Comparison of ENCODE assay signal across 10 mouse cellular contexts in the genomic region with DNA sequence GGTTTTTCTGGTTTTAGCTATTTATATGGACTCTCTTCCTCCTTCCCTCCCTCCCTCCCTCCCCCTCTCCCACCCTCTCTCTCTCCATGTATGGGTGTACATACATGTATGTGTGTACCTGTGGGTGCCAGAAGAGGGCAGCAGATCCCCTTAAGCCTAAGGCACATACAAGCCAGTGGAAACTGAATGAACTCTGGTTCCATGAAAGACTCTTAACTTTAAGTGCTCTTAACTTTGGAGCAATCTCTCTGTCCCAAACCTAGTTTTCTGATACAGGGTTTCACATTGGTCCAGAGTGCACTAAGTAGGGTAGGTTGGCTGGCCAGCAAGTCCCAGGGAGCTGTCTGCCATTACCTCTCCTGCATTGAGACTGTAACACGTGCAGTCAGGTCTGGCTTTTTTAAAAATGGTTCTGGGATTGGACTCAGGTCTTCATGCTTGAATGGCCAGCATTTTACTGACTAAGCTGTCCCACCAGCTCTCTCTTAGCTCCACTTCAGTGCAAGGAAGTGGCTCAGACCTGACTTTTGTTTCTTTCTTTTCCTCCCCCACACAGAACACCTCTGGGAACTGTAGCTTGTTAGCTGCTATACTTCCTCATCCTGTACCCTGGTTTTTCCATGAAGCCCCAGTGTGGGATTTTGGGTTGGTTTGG. TPM values are rescaled to one million over a fixed set of nuclear protein-coding genes. Genes with fewer than 3 reads are reported as not detected.
DNase-seq lines count a peak whose midpoint lies in the region; ATAC-seq and TF ChIP-seq lines count a peak whose summit lies in the region.
"Had no signal": no experiment of that assay in that cellular context is flagged by ENCODE, and none has a peak within 500 bp of the region (broad histone marks: within the 10 kb centered on the region; RNA-seq: fewer than 3 reads in every experiment).

No protein-coding gene starts in this region.

- TF ChIP-seq POLR2A in heart, adult 2 months (IDR thresholded peaks at IDR 0.05; ENCODE audit: insufficient read depth, low read depth, low read length), result no peak

- no peaks in the 10 kb centered on the region for H3K79me2 ChIP-seq in heart, adult 2 months (replicated peaks; ENCODE audit: control insufficient read depth, insufficient read depth, low read length)

- peak; percentile 60 to 61 for DNase-seq in heart, adult 2 months
- DNase-seq in heart, embryonic 10.5 days (ENCODE audit: low spot score), result no peak
- DNase-seq in G1E (ENCODE audit: low spot score), result no peak
- DNase-seq in cerebellum, adult 8-10 months, result peak; percentile 37
- peak; percentile 63 for DNase-seq in gastrocnemius, postnatal 14 days
- peak; percentile 83 to 89 for DNase-seq in kidney, postnatal 4 days
- peak; percentile 36 for DNase-seq in telencephalon, adult 2 months (ENCODE audit: low read depth, low spot score)

- no peaks in the 10 kb centered on the region for H3K27me3 ChIP-seq in heart, adult 2 months (ENCODE audit: control insufficient read depth, insufficient read depth, low read length)
- no peaks in the 10 kb centered on the region for H3K27me3 ChIP-seq in heart, embryonic 10.5 days (ENCODE audit: insufficient read depth, poor library complexity, severe bottlenecking)
- peaks cover 18% of the 10 kb centered on the region for H3K27me3 ChIP-seq in G1E (ENCODE audit: insufficient read depth, low read length)
- H3K27me3 ChIP-seq: liver, embryonic 15.5 days had no signal

- no peak for TF ChIP-seq EP300 in heart, adult 2 months (IDR thresholded peaks at IDR 0.05; ENCODE audit: insufficient read depth, low read depth, low read length)

- H3K4me1 ChIP-seq in heart, adult 2 months (ENCODE audit: control insufficient read depth, insufficient read depth, low read length), result peaks cover 3% of the 10 kb centered on the region
- peaks cover 9% of the 10 kb centered on the region; the same call in 1 of the 2 replicates for H3K4me1 ChIP-seq in heart, embryonic 10.5 days
- no peaks in the 10 kb centered on the region for H3K4me1 ChIP-seq in G1E (ENCODE audit: insufficient read depth, low read depth, low read length)
- H3K4me1 ChIP-seq: liver, embryonic 15.5 days had no signal

- intact Hi-C loops in heart, adult 2 months (cut with DNase I), result loop anchor here (2.0 kb wide), 2 partner anchors 46 to 60 kb away; partner anchors contain the start of gene Scpep1
- intact Hi-C loops in gastrocnemius, postnatal 14 days (cut with DNase I; ENCODE audit: low total_unique reads), result no loop called here

- H3K27ac ChIP-seq in heart, adult 2 months, result peak overlapping the region; percentile 80
- no peak overlapping the region for H3K27ac ChIP-seq in heart, embryonic 10.5 days
- H3K27ac ChIP-seq: liver, embryonic 15.5 days had no signal

- H3K9ac ChIP-seq in heart, adult 2 months (ENCODE audit: low read depth, low read length), result no peak overlapping the region
- H3K9ac ChIP-seq: liver, embryonic 15.5 days had no signal

- no peaks in the 10 kb centered on the region for H3K9me3 ChIP-seq in heart, embryonic 10.5 days
- H3K9me3 ChIP-seq in G1E (replicated peaks), result no peaks in the 10 kb centered on the region
- H3K9me3 ChIP-seq: liver, embryonic 15.5 days had no signal

- H3K4me3 ChIP-seq in heart, adult 2 months, result no peak overlapping the region
- H3K4me3 ChIP-seq in heart, embryonic 10.5 days, result no peak overlapping the region
- no peak overlapping the region for H3K4me3 ChIP-seq in G1E (ENCODE audit: low read depth, low read length)
- H3K4me3 ChIP-seq: liver, embryonic 15.5 days had no signal

- WGBS in heart, adult 2 months, result 95% methylated on average over 1 of the region's 1 CpGs
- WGBS in heart, embryonic 10.5 days, result 95% methylated on average over 1 of the region's 1 CpGs

- no peaks in the 10 kb centered on the region for H3K36me3 ChIP-seq in heart, adult 2 months (ENCODE audit: control insufficient read depth, insufficient read depth, low read length)
- no peaks in the 10 kb centered on the region for H3K36me3 ChIP-seq in heart, embryonic 10.5 days
- H3K36me3 ChIP-seq in G1E (replicated peaks), result no peaks in the 10 kb centered on the region
- H3K36me3 ChIP-seq: liver, embryonic 15.5 days had no signal

- TF ChIP-seq CTCF in heart, adult 2 months (IDR thresholded peaks at IDR 0.05), result peak; percentile 76
- peak; percentile 11; the same call in 1 of the 2 replicates for TF ChIP-seq CTCF in G1E (IDR thresholded peaks at IDR 0.05; ENCODE audit: low read depth, low read length)

- ATAC-seq in G1E (ENCODE audit: extremely low read depth, insufficient number of reproducible peaks, low FRiP score, poor library complexity, severe bottlenecking), result no peak
- peak; percentile 82 for ATAC-seq in megakaryocyte, adult 5-6 weeks (ENCODE audit: poor library complexity, severe bottlenecking)

RNA-seq across cellular contexts. Expression of gene Akap1, which starts 44.3 kb away (rescaled TPM):
- 100 to 1,000 TPM; 140 to 141 TPM for total RNA-seq in heart, adult 2 months (2021)
- polyA plus RNA-seq in heart, adult 2 months (2012; rRNA removed), result 125 and 178 TPM in 2 replicates
- 26.6 and 39.9 TPM in 2 replicates for polyA plus RNA-seq in heart, embryonic 10.5 days (2016; fragmentation: Nextera tagmentation; extraction: Ambion mirVana)
- total RNA-seq in G1E (2014; fragmentation: Nextera tagmentation) (9.1 and 12.0 TPM in 2 replicates), G1E (2017) (16.7 and 18.8 TPM in 2 replicates)
- polyA plus RNA-seq in G1E (2012), result 8.4 and 10.9 TPM in 2 replicates
- total RNA-seq in gastrocnemius, postnatal 14 days (2021), result 10 to 100 TPM; 57.4 to 62.0 TPM
- total RNA-seq in megakaryocyte, adult 5-6 weeks (2015), result 1.8 and 2.1 TPM in 2 replicates
- total RNA-seq in megakaryocyte, adult 5-6 weeks (2017), result 2.3 and 6.6 TPM in 2 replicates

RNA-seq across cellular contexts. Expression of gene Scpep1, which starts 46.6 kb away (rescaled TPM):
- total RNA-seq in heart, adult 2 months (2021), result 10 to 100 TPM; 15.3 to 16.3 TPM
- polyA plus RNA-seq in heart, adult 2 months (2012; rRNA removed), result 11.1 and 13.5 TPM in 2 replicates
- polyA plus RNA-seq in heart, embryonic 10.5 days (2016; fragmentation: Nextera tagmentation; extraction: Ambion mirVana), result 56.2 and 61.9 TPM in 2 replicates
- 25.2 and 29.3 TPM in 2 replicates for total RNA-seq in G1E (2014; fragmentation: Nextera tagmentation)
- total RNA-seq in G1E (2017), result 8.1 and 8.8 TPM in 2 replicates
- 1.4 and 2.1 TPM in 2 replicates for polyA plus RNA-seq in G1E (2012)
- total RNA-seq in gastrocnemius, postnatal 14 days (2021), result 10 to 100 TPM; 18.5 to 21.6 TPM
- total RNA-seq in megakaryocyte, adult 5-6 weeks (2015), result 173 and 192 TPM in 2 replicates
- total RNA-seq in megakaryocyte, adult 5-6 weeks (2017), result 87.6 and 89.8 TPM in 2 replicates

RNA-seq across cellular contexts. Expression of gene Elobl, which starts 58.0 kb away (rescaled TPM):
- total RNA-seq in heart, adult 2 months (2021), result not detected
- 0.56 TPM in 1 of 2 replicates, not detected in the other for polyA plus RNA-seq in heart, adult 2 months (2012; rRNA removed)
- polyA plus RNA-seq in heart, embryonic 10.5 days (2016; fragmentation: Nextera tagmentation; extraction: Ambion mirVana), result not detected in 2 replicates
- total RNA-seq in G1E (2014; fragmentation: Nextera tagmentation) (not detected in 2 replicates), G1E (2017) (0.29 TPM in 1 of 2 replicates, not detected in the other)
- polyA plus RNA-seq in G1E (2012), result not detected in 2 replicates
- total RNA-seq in gastrocnemius, postnatal 14 days (2021), result not detected
- total RNA-seq in megakaryocyte, adult 5-6 weeks (2015), result not detected in 2 replicates
- total RNA-seq in megakaryocyte, adult 5-6 weeks (2017), result not detected in 2 replicates
- total RNA-seq: adrenal gland, postnatal 4 days had no signal
- polyA plus RNA-seq: liver, embryonic 15.5 days had no signal

Comparison
In these comparisons a context has a peak if more than half of its experiments do, and no peak if none do; other contexts are left out.
1. DNase-seq: peak in heart, adult 2 months (2 of 2), cerebellum, adult 8-10 months (single experiment), gastrocnemius, postnatal 14 days (single experiment), kidney, postnatal 4 days (2 of 2) and telencephalon, adult 2 months (single experiment); none in heart, embryonic 10.5 days (single experiment) and G1E (single experiment).